ENCODE assay signal across 10 mouse cellular contexts in the genomic region with DNA sequence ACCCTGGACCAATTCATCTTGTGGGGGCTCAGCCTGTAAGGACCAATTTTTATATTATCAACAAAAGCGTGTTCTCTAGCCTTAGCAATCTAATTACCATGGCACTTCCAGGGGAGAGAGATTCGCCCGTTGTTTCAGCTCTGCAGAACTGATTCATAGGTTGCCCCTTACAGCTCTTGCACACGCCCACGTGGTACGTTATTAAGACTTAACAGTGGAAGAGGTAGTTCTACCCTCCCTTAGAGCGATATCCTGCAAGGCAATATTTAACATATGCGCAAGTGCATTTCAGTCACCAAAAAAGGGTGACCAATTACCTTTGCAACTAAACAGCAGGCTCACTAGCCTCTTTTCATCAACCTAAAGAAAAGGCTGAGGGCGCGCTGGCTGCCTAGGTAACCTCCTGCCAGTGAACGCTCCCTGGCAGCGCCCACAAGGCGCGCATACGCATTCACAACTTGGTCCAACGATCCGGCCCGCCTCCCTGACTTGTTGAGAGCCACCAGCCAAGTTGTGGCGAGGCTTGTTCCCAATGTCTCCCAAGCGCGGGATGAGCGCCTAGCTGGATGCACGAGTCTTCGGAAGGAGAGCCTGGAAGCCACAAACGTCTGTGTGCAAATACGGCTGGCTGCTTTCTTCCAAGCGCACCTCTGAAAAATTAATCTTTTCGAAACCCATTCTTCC. TPM values are rescaled to one million over a fixed set of nuclear protein-coding genes. Genes with fewer than 3 reads are reported as not detected.
A peak's percentile ranks its signal among the peaks of the same experiment; 100 is the strongest.
DNase-seq lines count a peak whose midpoint lies in the region; ATAC-seq and TF ChIP-seq lines count a peak whose summit lies in the region.
"Had no signal": no experiment of that assay in that cellular context is flagged by ENCODE, and none has a peak within 500 bp of the region (broad histone marks: within the 10 kb centered on the region; RNA-seq: fewer than 3 reads in every experiment).

No protein-coding gene starts in this region.

- H3K4me1 ChIP-seq in E14TG2a.4 (replicated peaks; ENCODE audit: low read depth, low read length): peaks cover 17% of the 10 kb centered on the region
- H3K4me1 ChIP-seq in forebrain, embryonic 14.5 days (ENCODE audit: control insufficient read depth, insufficient read depth, low read length): no peaks in the 10 kb centered on the region
- no peaks in the 10 kb centered on the region for H3K4me1 ChIP-seq in kidney, postnatal 0 days (replicated peaks; ENCODE audit: insufficient read depth, low read length)
- peaks cover 6% of the 10 kb centered on the region; the same call in 1 of the 2 replicates for H3K4me1 ChIP-seq in midbrain, embryonic 15.5 days

- H3K27ac ChIP-seq in forebrain, embryonic 14.5 days (ENCODE audit: low read depth, low read length): no peak overlapping the region
- peak overlapping the region; percentile 76 for H3K27ac ChIP-seq in kidney, postnatal 0 days
- H3K27ac ChIP-seq in midbrain, embryonic 15.5 days: no peak overlapping the region

- peak overlapping the region; percentile 81 for H3K4me3 ChIP-seq in E14TG2a.4 (replicated peaks; ENCODE audit: low read length)
- peak overlapping the region; percentile 40 for H3K4me3 ChIP-seq in forebrain, embryonic 14.5 days (ENCODE audit: low read depth, low read length)
- peak overlapping the region; percentile 50 for H3K4me3 ChIP-seq in kidney, postnatal 0 days (replicated peaks; ENCODE audit: low read depth, low read length)
- peak overlapping the region; percentile 53 for H3K4me3 ChIP-seq in midbrain, embryonic 15.5 days
- H3K4me3 ChIP-seq: myocyte had no signal

- peak overlapping the region; percentile 72 for H3K4me2 ChIP-seq in forebrain, embryonic 14.5 days (ENCODE audit: low read length)
- H3K4me2 ChIP-seq in kidney, postnatal 0 days (ENCODE audit: low read length): peak overlapping the region; percentile 64
- peak overlapping the region; percentile 91 for H3K4me2 ChIP-seq in midbrain, embryonic 15.5 days

- H3K9ac ChIP-seq in forebrain, embryonic 14.5 days (ENCODE audit: low read length): no peak overlapping the region
- peak overlapping the region; percentile 60 for H3K9ac ChIP-seq in kidney, postnatal 0 days (ENCODE audit: low read depth, low read length)
- no peak overlapping the region for H3K9ac ChIP-seq in midbrain, embryonic 15.5 days

- peak; percentile 3 to 13 for DNase-seq in cerebellum, postnatal 14 days
- no peak for DNase-seq in cerebellum, adult 11-12 months
- peak; percentile 49 for DNase-seq in forebrain, embryonic 14.5 days (ENCODE audit: low spot score)
- no peak for DNase-seq in kidney, postnatal 0 days (ENCODE audit: low spot score)
- DNase-seq in spleen, adult 18-20 months: no peak
- no peak for DNase-seq in urinary bladder, postnatal 10 days (ENCODE audit: low spot score)

- ATAC-seq in forebrain, embryonic 14.5 days: no peak
- no peak for ATAC-seq in kidney, postnatal 0 days (replicated peaks; ENCODE audit: low FRiP score, low read depth)
- 0 out of 2 replicates have a peak, but pooled peaks have one; percentile 25 for ATAC-seq in midbrain, embryonic 15.5 days (replicated peaks)

- TF ChIP-seq CTCF in E14TG2a.4 (conservative IDR thresholded peaks at IDR 0.05; ENCODE audit: low read length): no peak
- TF ChIP-seq CTCF in kidney, postnatal 0 days (IDR thresholded peaks at IDR 0.05; ENCODE audit: low read depth): no peak

- 32% methylated on average over 28 of the region's 28 CpGs for WGBS in forebrain, embryonic 14.5 days
- WGBS in kidney, postnatal 0 days: 35% methylated on average over 28 of the region's 28 CpGs
- 27% methylated on average over 28 of the region's 28 CpGs for WGBS in midbrain, embryonic 15.5 days

- H3K9me3 ChIP-seq in E14TG2a.4 (ENCODE audit: low read length): no peaks in the 10 kb centered on the region
- H3K9me3 ChIP-seq in forebrain, embryonic 14.5 days (replicated peaks; ENCODE audit: control insufficient read depth, low read length): no peaks in the 10 kb centered on the region
- no peaks in the 10 kb centered on the region for H3K9me3 ChIP-seq in kidney, postnatal 0 days (replicated peaks; ENCODE audit: low read length)
- no peaks in the 10 kb centered on the region for H3K9me3 ChIP-seq in midbrain, embryonic 15.5 days

- H3K36me3 ChIP-seq in E14TG2a.4 (ENCODE audit: insufficient read depth, low read length): no peaks in the 10 kb centered on the region
- no peaks in the 10 kb centered on the region for H3K36me3 ChIP-seq in forebrain, embryonic 14.5 days (ENCODE audit: control insufficient read depth, insufficient read depth, low read length)
- H3K36me3 ChIP-seq in kidney, postnatal 0 days (ENCODE audit: insufficient read depth, low read length): no peaks in the 10 kb centered on the region
- no peaks in the 10 kb centered on the region for H3K36me3 ChIP-seq in midbrain, embryonic 15.5 days (replicated peaks)

- H3K27me3 ChIP-seq in E14TG2a.4 (ENCODE audit: insufficient read depth, low read length): no peaks in the 10 kb centered on the region
- H3K27me3 ChIP-seq in forebrain, embryonic 14.5 days (replicated peaks; ENCODE audit: control insufficient read depth, insufficient read depth, low read length): no peaks in the 10 kb centered on the region
- no peaks in the 10 kb centered on the region for H3K27me3 ChIP-seq in kidney, postnatal 0 days (ENCODE audit: insufficient read depth, low read length)
- 0 out of 2 replicates have a peak, but pooled peaks cover 10% of the 10 kb centered on the region for H3K27me3 ChIP-seq in midbrain, embryonic 15.5 days (replicated peaks)

RNA-seq across cellular contexts. Expression of gene Gpc3, which starts 1.6 kb away (rescaled TPM):
- 51.2 and 64.7 TPM in 2 replicates for polyA plus RNA-seq in forebrain, embryonic 14.5 days (2014; fragmentation: Nextera tagmentation; extraction: Ambion mirVana)
- polyA plus RNA-seq in kidney, postnatal 0 days (2015; fragmentation: Nextera tagmentation; extraction: Ambion mirVana): 1,010 and 1,051 TPM in 2 replicates
- polyA plus RNA-seq in midbrain, embryonic 15.5 days (2015; fragmentation: Nextera tagmentation; extraction: Ambion mirVana): 60.1 and 66.2 TPM in 2 replicates
- polyA plus RNA-seq: C2C12, myocyte had no signal

Comparison
In these comparisons a context has a peak if more than half of its experiments do, and no peak if none do; other contexts are left out.
1. DNase-seq: peak in cerebellum, postnatal 14 days (2 of 2) and forebrain, embryonic 14.5 days (single experiment); none in cerebellum, adult 11-12 months (single experiment), kidney, postnatal 0 days (single experiment), spleen, adult 18-20 months (0 of 2) and urinary bladder, postnatal 10 days (single experiment).
2. RNA of gene Gpc3, which starts 1.6 kb away (polyA plus RNA-seq): 1,010 to 1,051 TPM in kidney, postnatal 0 days; 60.1 to 66.2 TPM in midbrain, embryonic 15.5 days and 51.2 to 64.7 TPM in forebrain, embryonic 14.5 days; every median in the first group is over 10 times any median in the second.
3. Peak in every context shown above with its lines, with median percentiles within 50 percentile points of each other: H3K4me3 ChIP-seq and H3K4me2 ChIP-seq.